Mouse (Mus musculus) heart, embryonic 16.5 days (tissue): ENCODE measurements around the gene Dmrtc2. TPM values are rescaled to one million over a fixed set of nuclear protein-coding genes. Genes with fewer than 3 reads are reported as not detected.
"Not testable (repeated sequence)": the region's sequence is repeated elsewhere in the genome, so short reads cannot be mapped to it uniquely, and the experiment has no call there.

Experiments used
- ATAC-seq: fragments of 200-750 bp; cut with Nextera tagmentation; replicated peaks from 2 replicates; pipeline ENCODE4 v1.8.0; 2017; ENCODE audit warnings: moderate number of reproducible peaks; ENCODE audit not compliant: insufficient read depth, low FRiP score; ENCODE audit errors: extremely low read depth
- H3K27ac ChIP-seq: fragments of 300-500 bp; sonication (generic); 2 replicates; pipeline ENCODE4 v1.5.1; 2014; ENCODE audit warnings: mild to moderate bottlenecking, low read length, control low read depth, moderate library complexity
- H3K27me3 ChIP-seq: fragments of 300-500 bp; sonication (generic); 2 replicates; pipeline ENCODE4 v1.6.1; 2014; ENCODE audit warnings: low read length, mixed read lengths; ENCODE audit not compliant: control insufficient read depth, insufficient read depth
- H3K36me3 ChIP-seq: fragments of 300-500 bp; sonication (generic); 2 replicates; pipeline ENCODE4 v1.6.1; 2014; ENCODE audit not compliant: control insufficient read depth, insufficient read depth
- H3K4me1 ChIP-seq: fragments of 300-500 bp; sonication (generic); 2 replicates; pipeline ENCODE4 v1.6.1; 2014; ENCODE audit warnings: low read length, mixed read lengths; ENCODE audit not compliant: control insufficient read depth, insufficient read depth
- H3K4me2 ChIP-seq: fragments of 300-500 bp; sonication (generic); 2 replicates; pipeline ENCODE4 v1.6.1; 2014; ENCODE audit warnings: low read depth, mild to moderate bottlenecking, control low read depth, low read length
- H3K4me3 ChIP-seq: fragments of 300-500 bp; sonication (generic); 2 replicates; pipeline ENCODE4 v1.5.1; 2014; ENCODE audit warnings: mild to moderate bottlenecking, control low read depth, low read length
- H3K9ac ChIP-seq: fragments of 300-500 bp; sonication (generic); 2 replicates; pipeline ENCODE4 v1.6.1; 2014; ENCODE audit warnings: low read length, control low read depth
- H3K9me3 ChIP-seq: fragments of 300-500 bp; sonication (generic); replicated peaks from 2 replicates; pipeline ENCODE4 v1.6.1; 2016; ENCODE audit warnings: low read length; ENCODE audit not compliant: control insufficient read depth
- WGBS: fragments of 180-500 bp; shearing (Covaris S2); extraction: QIAGEN DNeasy Blood & Tissue Kit; methylation state at CpG from one replicate; pipeline ENCODE4 v1.1.7; 2014; 5-methylcytosine and 5-hydroxymethylcytosine counted together
- polyA plus RNA-seq: library from polyadenylated mRNA; unstranded; fragments of >200 nt; fragmentation: Nextera tagmentation; extraction: Ambion mirVana; gene quantifications from 2 replicates; pipeline ENCODE4 v1.2.1, GENCODE M21; 2015

The Dmrtc2 gene
- polyA plus RNA-seq = not detected in 2 replicates

DNA sequence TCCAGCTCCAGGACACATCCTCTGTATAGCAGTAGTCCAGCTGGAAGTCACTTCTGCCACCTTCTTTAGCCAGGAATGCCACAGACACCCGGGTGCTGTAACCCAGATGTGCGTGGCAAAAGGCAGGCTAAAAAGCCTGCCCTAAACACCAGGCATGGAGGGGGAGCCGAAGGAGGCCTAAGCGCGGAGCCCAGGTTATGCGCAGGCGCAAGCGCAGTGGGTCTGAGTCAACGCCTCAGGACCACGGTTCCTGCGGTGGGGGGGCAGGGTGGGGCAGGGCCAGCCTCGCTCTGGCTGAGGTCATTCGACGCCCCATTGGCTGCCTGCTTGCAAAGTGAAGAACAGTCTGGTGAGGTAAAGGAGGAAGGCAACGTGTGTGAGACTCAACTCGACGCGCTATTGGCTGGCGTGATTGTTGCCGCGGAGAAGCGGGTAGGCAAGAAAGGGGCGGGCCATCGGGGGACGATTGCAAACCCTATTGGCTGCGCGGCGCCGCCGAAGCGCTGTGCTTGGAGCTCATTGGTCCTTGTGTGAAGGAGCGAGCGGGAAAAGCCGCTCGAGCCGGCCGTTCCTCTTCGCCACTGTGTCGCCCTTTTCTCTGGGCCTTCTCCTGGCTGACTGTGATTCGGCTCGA, at the start of gene Dmrtc2, which contains the start of gene Lypd4:
Dmrtc2 (plus strand) TSS at position 526 of the 634 bp plus-strand sequence.
Lypd4 (minus strand) TSS at position 410 of the 634 bp plus-strand sequence.
- H3K36me3 ChIP-seq = no peaks in the 10 kb centered on the region
- H3K27ac ChIP-seq = no peak within 1 kb of the TSS
- H3K4me1 ChIP-seq = no peaks in the 10 kb centered on the region
- 41% methylated on average over 40 of the region's 41 CpGs for WGBS
- no peak within 1 kb of the TSS for H3K4me2 ChIP-seq
- no peak within 1 kb of the TSS for H3K4me3 ChIP-seq
- no peak for ATAC-seq
- H3K9ac ChIP-seq = no peak within 1 kb of the TSS
- H3K9me3 ChIP-seq = 0 out of 2 replicates have a peak, but pooled peaks cover 5% of the 10 kb centered on the region
- H3K27me3 ChIP-seq = peaks cover 20% of the 10 kb centered on the region

DNA sequence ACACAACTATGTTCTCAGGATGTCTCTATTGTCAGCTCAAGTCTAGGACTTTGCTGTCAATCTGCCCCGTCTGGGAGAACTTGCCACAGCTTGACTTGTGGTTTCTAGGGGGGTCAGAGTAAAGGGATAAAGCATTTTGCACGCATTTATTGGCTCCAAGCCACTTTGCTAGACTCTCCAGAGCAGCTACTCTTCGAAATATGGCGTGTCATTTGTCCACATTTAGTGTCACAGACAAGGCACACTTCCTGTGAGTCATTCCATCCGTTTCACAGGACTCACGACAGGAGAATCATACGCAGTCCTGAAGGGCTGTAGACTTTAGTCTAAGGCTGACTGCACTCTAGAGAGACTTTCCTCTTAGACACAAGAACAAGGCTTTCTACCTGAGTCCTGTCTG, 45.4 kb upstream of the Dmrtc2 start:
- H3K9ac ChIP-seq = no peak overlapping the region
- no peak for ATAC-seq
- no peaks in the 10 kb centered on the region for H3K36me3 ChIP-seq
- no peaks in the 10 kb centered on the region for H3K4me1 ChIP-seq
- no peak overlapping the region for H3K4me3 ChIP-seq
- H3K9me3 ChIP-seq = no peaks in the 10 kb centered on the region
- WGBS = 48% methylated on average over 7 of the region's 7 CpGs
- no peaks in the 10 kb centered on the region for H3K27me3 ChIP-seq
- H3K27ac ChIP-seq = no peak overlapping the region
- no peak overlapping the region for H3K4me2 ChIP-seq

DNA sequence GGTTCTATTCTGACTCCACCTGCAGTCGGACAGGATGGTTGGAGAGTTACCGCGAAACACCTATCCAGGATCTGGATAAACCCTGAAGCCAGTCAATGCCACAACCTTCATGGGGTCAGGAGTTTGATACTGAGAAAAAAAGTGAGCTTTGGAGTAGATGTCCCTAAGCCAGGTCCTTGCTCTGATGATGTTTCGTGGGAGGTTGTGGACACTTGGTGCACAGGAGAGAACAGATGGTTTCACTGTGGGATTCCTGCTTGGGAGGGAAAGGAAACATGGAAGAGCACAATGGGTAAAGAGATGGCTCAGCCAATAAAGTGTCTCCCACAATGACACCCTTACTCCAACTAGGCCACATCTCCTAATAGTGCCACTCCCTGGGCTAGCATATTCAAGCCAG, 42.7 kb upstream of the Dmrtc2 start:
- H3K4me3 ChIP-seq = no peak overlapping the region
- 87% methylated on average over 4 of the region's 4 CpGs for WGBS
- no peak for ATAC-seq

DNA sequence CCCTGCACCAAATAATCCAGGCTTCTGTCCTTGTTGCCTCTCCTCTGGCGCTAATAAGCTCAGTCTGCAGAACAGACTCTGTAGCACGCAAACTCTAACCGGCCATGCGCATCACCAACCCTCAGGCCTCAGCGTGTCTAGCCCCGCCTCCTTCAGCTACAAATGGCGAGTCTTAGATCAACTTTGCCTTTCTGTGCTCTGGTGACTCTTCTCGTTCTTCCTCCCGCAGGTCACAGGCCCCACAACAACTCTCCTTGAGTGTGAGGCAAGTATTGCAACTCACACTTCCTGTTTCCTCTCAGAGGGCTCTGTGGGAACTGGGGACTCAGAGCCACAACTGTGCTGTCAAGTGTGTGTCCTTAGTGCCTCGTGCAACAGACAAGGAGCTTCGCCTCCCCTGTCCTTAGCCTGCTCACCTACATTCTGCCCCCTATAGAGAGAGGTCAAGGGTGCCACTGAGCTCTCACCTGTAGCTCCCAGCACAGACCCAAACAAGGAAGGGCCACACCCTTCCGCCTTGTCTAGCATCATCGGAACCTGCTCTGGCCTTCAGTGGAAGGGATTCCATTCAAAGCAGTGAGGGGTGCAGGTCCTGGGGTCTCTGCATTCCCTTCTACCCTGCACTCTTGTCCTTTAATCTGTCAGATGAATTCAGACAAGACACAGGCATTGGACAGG, 31.0 kb upstream of the Dmrtc2 start:
- H3K4me1 ChIP-seq, H3K36me3 ChIP-seq, H3K4me3 ChIP-seq, ATAC-seq, H3K9me3 ChIP-seq, H3K4me2 ChIP-seq, H3K27ac ChIP-seq, H3K9ac ChIP-seq, H3K27me3 ChIP-seq: not testable (repeated sequence)
- 51% methylated on average over 12 of the region's 13 CpGs for WGBS

More for the DNA sequence above, 42.7 kb upstream of the Dmrtc2 start:
- no peak overlapping the region for H3K9ac ChIP-seq
- H3K9me3 ChIP-seq = no peaks in the 10 kb centered on the region
- H3K27me3 ChIP-seq = no peaks in the 10 kb centered on the region
- no peaks in the 10 kb centered on the region for H3K36me3 ChIP-seq
- no peaks in the 10 kb centered on the region for H3K4me1 ChIP-seq
- H3K4me2 ChIP-seq = no peak overlapping the region
- H3K27ac ChIP-seq = no peak overlapping the region

DNA sequence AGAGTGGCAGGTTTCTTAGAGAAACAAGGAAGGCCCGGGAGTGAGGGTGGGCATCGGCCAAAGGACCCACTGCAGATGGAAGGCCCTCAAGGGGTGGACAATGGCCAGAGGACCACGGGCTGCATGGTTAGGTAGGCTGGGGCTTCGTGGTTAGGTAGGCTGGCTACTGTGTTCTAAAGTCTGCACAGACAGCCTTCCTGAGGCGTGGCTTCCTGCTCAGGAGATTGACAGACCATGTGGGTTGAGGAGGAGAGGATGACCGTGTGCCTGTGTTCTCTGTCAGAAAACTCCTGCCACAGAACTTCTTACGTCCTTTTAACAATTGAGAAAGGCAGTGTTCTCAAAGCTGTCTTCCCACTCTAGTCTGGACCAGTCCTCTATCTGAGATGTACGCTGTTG, 30.4 kb upstream of the Dmrtc2 start:
- no peaks in the 10 kb centered on the region for H3K4me1 ChIP-seq
- 68% methylated on average over 8 of the region's 8 CpGs for WGBS
- no peaks in the 10 kb centered on the region for H3K36me3 ChIP-seq
- H3K27me3 ChIP-seq = no peaks in the 10 kb centered on the region
- no peak for ATAC-seq
- no peak overlapping the region for H3K4me3 ChIP-seq
- H3K9ac ChIP-seq = no peak overlapping the region
- H3K9me3 ChIP-seq = no peaks in the 10 kb centered on the region
- H3K27ac ChIP-seq = no peak overlapping the region
- no peak overlapping the region for H3K4me2 ChIP-seq

DNA sequence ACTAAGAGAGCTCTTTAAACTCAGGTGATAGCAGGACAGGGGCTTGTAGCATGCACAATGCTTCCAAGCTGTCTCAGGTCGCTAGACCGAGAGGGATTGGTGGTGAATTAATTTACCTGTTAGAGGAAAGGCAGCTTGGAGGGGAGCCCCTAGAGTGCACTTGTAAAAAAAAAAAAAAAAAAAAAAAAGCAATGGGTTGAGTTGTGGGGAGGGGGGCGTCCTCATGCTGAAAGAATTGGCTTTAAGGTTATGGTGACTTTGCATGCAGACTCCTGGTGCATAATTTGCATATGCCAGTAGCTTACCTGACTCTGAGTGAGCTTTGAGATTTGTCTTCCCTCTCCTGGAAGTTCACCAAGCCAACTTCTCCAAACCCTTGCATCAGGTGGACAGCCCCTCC, 29.5 kb upstream of the Dmrtc2 start:
- Histone ChIP-seq H3K9ac (no peak overlapping the region), H3K4me3 (no peak overlapping the region), H3K4me2 (no peak overlapping the region), H3K27ac (no peak overlapping the region), H3K36me3 (no peaks in the 10 kb centered on the region), H3K27me3 (no peaks in the 10 kb centered on the region), H3K9me3 (no peaks in the 10 kb centered on the region), H3K4me1 (no peaks in the 10 kb centered on the region)
- ATAC-seq = no peak
- 61% methylated on average over 3 of the region's 3 CpGs for WGBS

DNA sequence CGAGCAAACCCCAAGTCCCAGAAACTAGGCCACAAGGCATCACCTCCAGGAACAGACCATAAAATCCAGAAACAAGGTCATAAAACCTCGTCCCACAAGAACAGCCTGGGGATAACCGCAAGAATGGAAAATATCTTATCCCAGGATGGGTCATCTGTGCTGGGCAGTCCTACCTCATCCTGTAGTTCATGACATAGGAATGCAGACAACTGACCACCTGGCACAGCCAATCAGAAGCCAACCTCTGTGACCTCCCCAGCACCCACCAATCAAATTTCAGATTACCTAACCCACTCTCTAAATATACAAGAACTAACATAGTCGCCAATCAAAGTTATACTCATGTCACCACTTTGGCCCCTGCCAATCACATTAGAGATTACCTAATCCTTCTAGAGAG, 28.8 kb upstream of the Dmrtc2 start:
- Histone ChIP-seq H3K4me1 (no peaks in the 10 kb centered on the region), H3K4me3 (no peak overlapping the region), H3K27me3 (no peaks in the 10 kb centered on the region), H3K4me2 (no peak overlapping the region), H3K9me3 (no peaks in the 10 kb centered on the region), H3K9ac (no peak overlapping the region), H3K27ac (no peak overlapping the region), H3K36me3 (no peaks in the 10 kb centered on the region)
- ATAC-seq = no peak
- 71% methylated on average over 4 of the region's 4 CpGs for WGBS

DNA sequence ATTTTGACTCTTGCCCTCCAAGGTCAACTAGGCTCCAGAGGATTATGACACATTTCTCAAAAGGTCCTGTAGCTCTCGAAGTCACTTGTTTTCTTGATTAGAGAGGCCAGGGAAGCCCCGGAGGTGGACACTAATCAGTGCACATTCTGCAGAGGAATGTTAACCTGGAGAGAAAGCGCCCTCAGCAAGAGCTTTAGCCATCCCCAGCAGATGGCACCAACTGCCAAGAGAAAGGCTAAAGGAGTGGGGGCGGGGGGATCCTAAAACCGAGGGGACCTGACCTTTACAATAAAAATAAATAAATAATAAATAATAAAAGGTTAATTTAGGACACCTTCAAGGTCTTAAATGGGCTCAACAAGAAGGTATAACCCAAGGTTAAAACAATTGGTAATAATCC, 25.7 kb upstream of the Dmrtc2 start:
- Histone ChIP-seq H3K36me3 (no peaks in the 10 kb centered on the region), H3K4me2 (no peak overlapping the region), H3K9ac (no peak overlapping the region), H3K4me1 (no peaks in the 10 kb centered on the region), H3K9me3 (no peaks in the 10 kb centered on the region), H3K4me3 (no peak overlapping the region), H3K27me3 (no peaks in the 10 kb centered on the region), H3K27ac (no peak overlapping the region)
- WGBS = 28% methylated on average over 5 of the region's 5 CpGs
- ATAC-seq = no peak

DNA sequence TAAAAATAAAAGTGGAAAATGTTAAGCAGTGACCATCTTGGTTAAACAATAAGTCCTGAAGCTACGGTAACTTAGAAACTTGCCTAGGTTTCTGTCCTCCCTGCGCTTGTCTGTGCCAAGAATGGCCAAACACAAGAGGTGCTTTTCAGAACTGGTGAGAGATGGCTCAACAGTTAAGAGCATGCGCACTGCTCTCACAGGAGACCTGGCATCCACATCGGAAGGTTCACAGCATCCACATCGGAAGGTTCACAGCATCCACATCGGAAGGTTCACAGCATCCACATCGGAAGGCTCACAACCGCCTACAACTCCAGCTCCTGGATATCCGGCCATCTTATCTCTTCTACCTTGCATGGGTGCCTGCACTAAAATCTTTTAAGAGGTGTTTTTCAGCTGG, 24.7 kb upstream of the Dmrtc2 start:
- ATAC-seq = no peak
- WGBS = 76% methylated on average over 9 of the region's 9 CpGs
- no peak overlapping the region for H3K27ac ChIP-seq
- no peaks in the 10 kb centered on the region for H3K4me1 ChIP-seq
- no peaks in the 10 kb centered on the region for H3K27me3 ChIP-seq
- H3K4me2 ChIP-seq = no peak overlapping the region
- H3K4me3 ChIP-seq = no peak overlapping the region
- H3K36me3 ChIP-seq = no peaks in the 10 kb centered on the region
- H3K9ac ChIP-seq = no peak overlapping the region
- no peaks in the 10 kb centered on the region for H3K9me3 ChIP-seq
